Mouse (Mus musculus): ENCODE data around the gene Pitpnc1. TPM values are rescaled to one million over a fixed set of nuclear protein-coding genes. Genes with fewer than 3 reads are reported as not detected.
A peak's percentile ranks its signal among the peaks of the same experiment; 100 is the strongest.

Pitpnc1 gene
- polyA plus RNA-seq, 1 experiment from 2014 or later, result 15.7 TPM

GRCm38 (mm10) chr11:107421751-107422355 is 48.6 kb downstream of the Pitpnc1 start:
- H3K9me3 ChIP-seq (ENCODE audit: control insufficient read depth, low read depth, low read length), result no peaks in the 10 kb centered on the region
- no peaks in the 10 kb centered on the region for H3K36me3 ChIP-seq (ENCODE audit: control insufficient read depth, insufficient read depth, low read length)
- 37% methylated on average over 5 of the region's 5 CpGs for WGBS
- no peak overlapping the region for H3K4me2 ChIP-seq (replicated peaks; ENCODE audit: low read depth, low read length)
- no peak overlapping the region for H3K4me3 ChIP-seq (ENCODE audit: low read depth, low read length)
- no peak overlapping the region for H3K9ac ChIP-seq (replicated peaks; ENCODE audit: low read depth, low read length)
- ATAC-seq (ENCODE audit: insufficient number of reproducible peaks, insufficient read depth, low FRiP score, low read depth), result no peak
- 0 out of 2 replicates have a peak, but pooled peaks cover 3% of the 10 kb centered on the region for H3K4me1 ChIP-seq (ENCODE audit: control insufficient read depth, insufficient read depth, low read length)
- no peaks in the 10 kb centered on the region for H3K27me3 ChIP-seq (ENCODE audit: control insufficient read depth, insufficient read depth, low read length)
- H3K27ac ChIP-seq (ENCODE audit: low read length), result no peak overlapping the region

- H3K9ac ChIP-seq (replicated peaks; ENCODE audit: low read depth, low read length), result no peak overlapping the region
- H3K4me3 ChIP-seq (ENCODE audit: low read depth, low read length), result no peak overlapping the region
- no peak overlapping the region for H3K4me2 ChIP-seq (replicated peaks; ENCODE audit: low read depth, low read length)
- 0 out of 2 replicates have a peak, but pooled peaks cover 3% of the 10 kb centered on the region for H3K4me1 ChIP-seq (ENCODE audit: control insufficient read depth, insufficient read depth, low read length)
- H3K27ac ChIP-seq (ENCODE audit: low read length), result no peak overlapping the region
- ATAC-seq (ENCODE audit: insufficient number of reproducible peaks, insufficient read depth, low FRiP score, low read depth), result no peak
- H3K9me3 ChIP-seq (ENCODE audit: control insufficient read depth, low read depth, low read length), result no peaks in the 10 kb centered on the region
- H3K36me3 ChIP-seq (ENCODE audit: control insufficient read depth, insufficient read depth, low read length), result no peaks in the 10 kb centered on the region
- WGBS, result 54% methylated on average over 7 of the region's 7 CpGs
- H3K27me3 ChIP-seq (ENCODE audit: control insufficient read depth, insufficient read depth, low read length), result no peaks in the 10 kb centered on the region
Observed at GRCm38 (mm10) chr11:107419925-107420324, 50.6 kb downstream of the Pitpnc1 start.

DNA sequence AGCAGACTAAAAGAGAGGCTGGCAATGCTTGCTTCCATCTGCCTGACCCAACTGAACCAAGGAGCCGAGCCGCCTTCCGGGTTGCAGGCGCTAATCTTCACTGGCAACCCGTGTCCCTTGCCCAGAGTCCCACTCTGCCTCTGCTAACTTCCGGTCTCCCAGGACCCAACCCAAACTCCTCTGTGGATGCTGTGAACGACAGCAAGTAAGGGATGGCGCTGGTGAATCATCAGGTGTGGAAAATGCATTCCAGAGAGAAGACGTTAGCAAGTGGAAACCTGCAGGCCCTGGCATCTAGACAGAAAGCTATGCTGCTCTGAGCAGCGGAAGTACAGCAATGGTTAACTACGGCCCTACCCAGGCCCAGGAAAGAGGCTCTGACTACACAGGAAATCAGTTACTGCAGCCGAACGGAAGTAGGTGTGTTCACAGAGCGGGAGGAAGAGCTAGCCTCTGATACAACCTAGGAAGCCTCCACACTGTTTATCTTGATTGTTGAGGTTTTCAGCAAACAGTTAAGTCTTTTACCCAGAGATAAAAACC is 53.4 kb downstream of the Pitpnc1 start:
- Histone ChIP-seq H3K4me2 (replicated peaks; ENCODE audit: low read depth, low read length) (0 out of 2 replicates have a peak overlapping the region, but pooled peaks have one; percentile 10), H3K9ac (replicated peaks; ENCODE audit: low read depth, low read length) (no peak overlapping the region), H3K9me3 (ENCODE audit: control insufficient read depth, low read depth, low read length) (no peaks in the 10 kb centered on the region), H3K27ac (ENCODE audit: low read length) (peak overlapping the region; percentile 12), H3K36me3 (ENCODE audit: control insufficient read depth, insufficient read depth, low read length) (no peaks in the 10 kb centered on the region), H3K4me3 (ENCODE audit: low read depth, low read length) (no peak overlapping the region), H3K27me3 (ENCODE audit: control insufficient read depth, insufficient read depth, low read length) (no peaks in the 10 kb centered on the region), H3K4me1 (ENCODE audit: control insufficient read depth, insufficient read depth, low read length) (peaks cover 8% of the 10 kb centered on the region; the same call in 1 of the 2 replicates)
- 56% methylated on average over 14 of the region's 14 CpGs for WGBS
- 0 out of 2 replicates have a peak, but pooled peaks have one; percentile 33 for ATAC-seq (ENCODE audit: insufficient number of reproducible peaks, insufficient read depth, low FRiP score, low read depth)

GRCm38 (mm10) chr11:107416561-107416926 is 54.0 kb downstream of the Pitpnc1 start:
- Histone ChIP-seq H3K4me3 (ENCODE audit: low read depth, low read length) (no peak overlapping the region), H3K9me3 (ENCODE audit: control insufficient read depth, low read depth, low read length) (no peaks in the 10 kb centered on the region), H3K4me1 (ENCODE audit: control insufficient read depth, insufficient read depth, low read length) (peaks cover 8% of the 10 kb centered on the region; the same call in 1 of the 2 replicates), H3K27ac (ENCODE audit: low read length) (peak overlapping the region; percentile 12; the same call in 1 of the 2 replicates), H3K36me3 (ENCODE audit: control insufficient read depth, insufficient read depth, low read length) (no peaks in the 10 kb centered on the region), H3K9ac (replicated peaks; ENCODE audit: low read depth, low read length) (no peak overlapping the region), H3K4me2 (replicated peaks; ENCODE audit: low read depth, low read length) (no peak overlapping the region), H3K27me3 (ENCODE audit: control insufficient read depth, insufficient read depth, low read length) (no peaks in the 10 kb centered on the region)
- no peak for ATAC-seq (ENCODE audit: insufficient number of reproducible peaks, insufficient read depth, low FRiP score, low read depth)
- 53% methylated on average over 4 of the region's 4 CpGs for WGBS

- no peak for ATAC-seq (ENCODE audit: insufficient number of reproducible peaks, insufficient read depth, low FRiP score, low read depth)
- no peaks in the 10 kb centered on the region for H3K27me3 ChIP-seq (ENCODE audit: control insufficient read depth, insufficient read depth, low read length)
- H3K4me3 ChIP-seq (ENCODE audit: low read depth, low read length), result no peak overlapping the region
- H3K9me3 ChIP-seq (ENCODE audit: control insufficient read depth, low read depth, low read length), result no peaks in the 10 kb centered on the region
- H3K9ac ChIP-seq (replicated peaks; ENCODE audit: low read depth, low read length), result no peak overlapping the region
- H3K4me1 ChIP-seq (ENCODE audit: control insufficient read depth, insufficient read depth, low read length), result peaks cover 8% of the 10 kb centered on the region; the same call in 1 of the 2 replicates
- no peak overlapping the region; the same call in 1 of the 2 replicates for H3K27ac ChIP-seq (ENCODE audit: low read length)
- WGBS, result 78% methylated on average over 10 of the region's 10 CpGs
- H3K4me2 ChIP-seq (replicated peaks; ENCODE audit: low read depth, low read length), result no peak overlapping the region
- H3K36me3 ChIP-seq (ENCODE audit: control insufficient read depth, insufficient read depth, low read length), result no peaks in the 10 kb centered on the region
Observed at GRCm38 (mm10) chr11:107415901-107416560, 54.5 kb downstream of the Pitpnc1 start.

- Histone ChIP-seq H3K9ac (replicated peaks; ENCODE audit: low read depth, low read length) (no peak overlapping the region), H3K27ac (ENCODE audit: low read length) (no peak overlapping the region), H3K4me2 (replicated peaks; ENCODE audit: low read depth, low read length) (no peak overlapping the region), H3K9me3 (ENCODE audit: control insufficient read depth, low read depth, low read length) (no peaks in the 10 kb centered on the region), H3K4me3 (ENCODE audit: low read depth, low read length) (no peak overlapping the region), H3K36me3 (ENCODE audit: control insufficient read depth, insufficient read depth, low read length) (no peaks in the 10 kb centered on the region), H3K27me3 (ENCODE audit: control insufficient read depth, insufficient read depth, low read length) (no peaks in the 10 kb centered on the region), H3K4me1 (ENCODE audit: control insufficient read depth, insufficient read depth, low read length) (peaks cover 8% of the 10 kb centered on the region; the same call in 1 of the 2 replicates)
- no peak for ATAC-seq (ENCODE audit: insufficient number of reproducible peaks, insufficient read depth, low FRiP score, low read depth)
- 76% methylated on average over 11 of the region's 11 CpGs for WGBS
Observed at GRCm38 (mm10) chr11:107414996-107415747, 55.3 kb downstream of the Pitpnc1 start.

DNA sequence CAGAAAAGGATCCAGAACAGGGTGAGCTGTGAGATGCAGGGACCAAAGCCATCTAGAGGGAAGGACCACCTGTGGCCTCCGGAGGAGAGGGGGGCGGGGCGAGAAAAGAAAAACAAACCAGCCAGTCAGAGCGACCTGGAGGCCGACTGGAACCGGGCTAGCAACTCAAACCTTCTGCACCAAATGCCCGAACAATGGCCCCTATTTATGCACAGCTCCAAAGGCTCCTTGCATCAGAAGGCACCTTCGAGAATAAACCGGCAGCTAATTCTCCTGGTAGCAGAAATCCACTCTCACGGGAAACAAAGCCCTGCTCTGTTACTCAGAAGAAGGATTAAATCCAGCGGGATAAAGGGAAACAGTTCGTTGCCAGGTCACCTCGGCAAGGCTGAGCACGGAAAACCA is 57.2 kb downstream of the Pitpnc1 start:
- peak; percentile 74 for ATAC-seq (ENCODE audit: insufficient number of reproducible peaks, insufficient read depth, low FRiP score, low read depth)

DNA sequence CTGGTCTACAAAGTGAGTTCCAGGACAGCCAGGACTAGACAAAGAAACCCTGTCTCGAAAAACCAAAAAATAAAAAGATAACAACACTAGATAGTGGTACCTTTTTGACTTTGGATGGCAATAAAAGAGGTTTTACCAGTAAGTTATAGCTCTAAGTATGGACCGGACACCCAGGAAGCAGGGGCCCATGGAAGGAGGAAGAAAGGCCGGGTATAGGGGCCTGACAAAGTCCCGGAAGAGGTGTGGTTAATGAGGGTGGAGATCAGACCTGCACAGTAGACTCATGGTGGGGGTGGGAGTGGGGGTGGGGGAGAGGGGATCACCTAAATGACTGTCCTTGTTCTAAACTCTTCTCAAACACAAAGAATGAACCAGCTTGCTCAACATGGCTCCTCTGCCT is 58.4 kb downstream of the Pitpnc1 start:
- no peak overlapping the region for H3K27ac ChIP-seq (ENCODE audit: low read length)
- no peaks in the 10 kb centered on the region for H3K36me3 ChIP-seq (ENCODE audit: control insufficient read depth, insufficient read depth, low read length)
- H3K4me3 ChIP-seq (ENCODE audit: low read depth, low read length), result no peak overlapping the region
- no peaks in the 10 kb centered on the region for H3K9me3 ChIP-seq (ENCODE audit: control insufficient read depth, low read depth, low read length)
- H3K27me3 ChIP-seq (ENCODE audit: control insufficient read depth, insufficient read depth, low read length), result no peaks in the 10 kb centered on the region
- H3K9ac ChIP-seq (replicated peaks; ENCODE audit: low read depth, low read length), result no peak overlapping the region
- H3K4me2 ChIP-seq (replicated peaks; ENCODE audit: low read depth, low read length), result no peak overlapping the region
- WGBS, result 84% methylated on average over 4 of the region's 4 CpGs
- no peak for ATAC-seq (ENCODE audit: insufficient number of reproducible peaks, insufficient read depth, low FRiP score, low read depth)
- H3K4me1 ChIP-seq (ENCODE audit: control insufficient read depth, insufficient read depth, low read length), result peaks cover 8% of the 10 kb centered on the region; the same call in 1 of the 2 replicates

More for the DNA sequence above, 57.2 kb downstream of the Pitpnc1 start:
- Histone ChIP-seq H3K4me1 (ENCODE audit: control insufficient read depth, insufficient read depth, low read length) (peaks cover 8% of the 10 kb centered on the region; the same call in 1 of the 2 replicates), H3K9ac (replicated peaks; ENCODE audit: low read depth, low read length) (no peak overlapping the region), H3K4me3 (ENCODE audit: low read depth, low read length) (0 out of 2 replicates have a peak overlapping the region, but pooled peaks have one; percentile 12), H3K27me3 (ENCODE audit: control insufficient read depth, insufficient read depth, low read length) (no peaks in the 10 kb centered on the region), H3K27ac (ENCODE audit: low read length) (peak overlapping the region; percentile 58; the same call in 1 of the 2 replicates), H3K4me2 (replicated peaks; ENCODE audit: low read depth, low read length) (peak overlapping the region; percentile 45), H3K9me3 (ENCODE audit: control insufficient read depth, low read depth, low read length) (no peaks in the 10 kb centered on the region), H3K36me3 (ENCODE audit: control insufficient read depth, insufficient read depth, low read length) (no peaks in the 10 kb centered on the region)
- WGBS, result 1% methylated on average over 14 of the region's 14 CpGs

All from stomach, embryonic 14.5 days (tissue).